Mouse (Mus musculus) embryo, embryonic 10.5 days (tissue): ENCODE data around the gene Smndc1.

Source experiments
- DNase-seq: peaks from one replicate; pipeline ENCODE4 v3.0.0-alpha.2; 2015; ENCODE audit warnings: low spot score

Smndc1 gene

DNA sequence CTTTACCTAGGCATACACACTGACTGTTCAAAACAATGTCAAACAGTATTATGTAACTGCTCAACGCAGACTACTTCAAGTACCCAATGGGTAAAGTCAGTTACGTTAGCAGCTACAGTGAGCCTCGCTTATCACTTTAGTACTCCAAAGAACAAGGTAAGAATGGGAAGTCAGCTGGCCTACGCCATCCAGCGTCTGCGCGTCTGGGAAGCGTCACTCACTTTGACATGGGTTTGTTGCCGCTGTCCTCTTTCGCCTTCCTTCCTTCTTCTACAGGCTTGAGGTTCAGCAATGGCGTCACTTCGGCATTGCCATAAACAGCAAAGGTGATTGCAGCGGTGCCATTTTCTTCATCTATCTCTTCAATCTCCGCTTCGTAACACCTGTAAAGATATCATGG, 7.0 kb downstream of the Smndc1 start:
- DNase-seq = no peak

DNA sequence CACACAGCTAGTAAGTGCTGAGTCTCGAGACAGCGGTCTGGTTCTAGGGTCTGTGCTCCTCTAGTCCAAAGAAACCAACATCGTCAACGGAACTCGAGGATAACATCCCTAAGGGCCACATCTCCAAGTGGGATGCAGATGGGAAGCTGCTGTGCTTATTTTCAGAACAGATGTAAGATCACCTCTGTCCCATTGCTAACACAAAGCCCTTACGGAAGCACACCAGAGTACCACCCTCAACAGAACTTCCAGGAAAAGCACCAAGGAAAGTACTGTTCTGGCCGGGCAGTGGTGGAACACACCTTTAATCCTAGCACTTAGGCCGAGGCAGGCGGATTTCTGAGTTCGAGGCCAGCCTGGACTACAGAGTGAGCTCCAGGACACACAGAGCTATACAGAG, 12.0 kb downstream of the Smndc1 start:
- DNase-seq = no peak

DNA sequence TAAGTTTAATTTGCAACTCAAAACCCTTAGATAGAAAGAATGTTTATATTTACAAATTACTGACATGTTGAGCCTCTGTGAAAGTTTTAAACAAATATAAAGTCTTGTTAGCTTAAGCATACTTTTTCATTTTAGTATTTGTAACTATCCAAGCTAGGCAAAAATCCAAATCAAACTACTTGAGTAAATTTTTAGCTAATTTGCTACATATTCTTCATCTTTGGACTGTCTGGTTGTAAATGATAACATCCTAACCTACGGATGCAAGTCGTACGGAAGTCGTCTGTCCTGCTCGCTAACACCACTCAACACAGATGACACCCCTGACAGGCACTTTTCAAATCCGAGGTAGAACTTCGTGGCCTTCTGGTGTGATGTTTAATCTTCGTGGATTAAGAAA, 12.7 kb downstream of the Smndc1 start:
- DNase-seq = no peak

DNA sequence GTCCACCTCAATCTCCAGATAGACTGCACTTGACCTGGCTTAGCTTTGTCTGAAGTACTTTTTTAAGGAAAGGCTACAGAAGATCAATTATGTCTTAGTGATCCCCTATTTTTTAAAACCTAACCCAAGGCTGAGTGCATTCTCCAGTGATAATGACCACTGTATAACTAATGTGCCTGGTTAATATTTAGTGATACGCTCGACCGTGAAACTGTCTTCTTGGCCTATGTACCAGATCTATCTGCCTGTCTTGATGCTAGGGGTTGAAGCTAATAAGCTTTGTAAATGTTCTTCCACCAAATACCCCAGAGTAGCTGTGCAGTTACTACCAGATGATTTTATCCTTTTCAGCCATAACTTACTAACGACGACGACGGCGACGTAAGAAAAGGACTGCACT, 14.6 kb downstream of the Smndc1 start:
- DNase-seq = no peak

DNA sequence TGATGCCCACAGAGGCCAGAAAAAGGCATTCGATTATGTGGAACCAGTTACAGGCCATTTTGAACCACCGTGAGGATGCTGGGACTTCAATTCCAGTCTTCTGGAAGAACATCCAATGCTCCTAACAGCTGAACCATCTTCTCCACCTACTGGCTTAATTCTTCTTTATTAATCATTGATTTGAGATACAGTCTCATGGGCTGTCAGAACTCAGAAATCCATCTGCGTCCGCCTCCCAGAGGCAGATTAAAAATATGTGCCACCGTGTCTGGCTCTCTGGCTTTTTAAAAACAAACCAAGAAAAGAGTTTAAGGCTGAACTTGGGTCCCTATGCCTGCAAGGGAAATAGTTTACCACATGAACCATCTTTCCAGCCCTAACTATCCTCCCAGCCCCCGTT, 15.1 kb downstream of the Smndc1 start:
- DNase-seq = no peak

DNA sequence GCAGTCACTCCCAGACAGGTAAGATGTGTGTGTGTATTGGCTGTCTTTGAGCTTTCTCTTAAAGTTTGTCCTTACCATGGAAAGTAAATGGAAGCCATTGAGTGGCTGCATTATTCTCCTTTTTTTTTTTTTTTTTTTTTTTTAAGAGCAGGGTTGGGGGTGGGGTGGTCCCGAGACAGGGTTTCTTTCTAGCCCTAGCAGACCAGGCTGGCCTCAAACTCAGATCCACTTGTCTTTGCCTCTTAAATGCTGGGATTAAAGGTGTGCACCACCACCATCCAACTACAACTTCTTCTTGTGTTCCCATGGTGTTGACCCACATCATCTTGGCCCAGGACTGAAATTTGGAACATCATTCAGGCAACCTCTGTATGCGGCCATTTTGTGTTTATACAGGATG, 16.8 kb downstream of the Smndc1 start:
- no peak for DNase-seq

DNA sequence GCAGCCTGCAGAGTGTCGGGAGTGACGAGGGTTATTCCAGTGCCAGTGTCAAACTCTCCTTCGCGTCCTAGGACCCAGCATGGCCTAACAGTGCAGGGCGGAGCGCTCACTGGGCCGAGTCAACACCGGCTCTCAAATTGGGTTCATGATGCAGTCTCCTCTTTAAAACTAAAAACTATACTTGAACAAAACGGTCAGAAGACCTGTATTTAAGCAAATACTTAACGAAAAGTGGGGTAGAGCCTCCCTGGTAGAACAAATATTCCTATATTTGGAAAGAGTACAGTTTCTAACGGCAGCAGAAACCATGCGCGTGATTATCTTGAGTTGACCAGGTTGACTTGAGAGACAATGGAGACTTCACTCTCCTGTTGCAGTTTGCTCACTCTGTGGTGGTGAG, 18.7 kb downstream of the Smndc1 start, which contains the start of gene Gm10197:
Gene Gm10197, minus strand, starts transcription at position 101 of the 400 bp plus-strand sequence.
- no peak for DNase-seq

DNA sequence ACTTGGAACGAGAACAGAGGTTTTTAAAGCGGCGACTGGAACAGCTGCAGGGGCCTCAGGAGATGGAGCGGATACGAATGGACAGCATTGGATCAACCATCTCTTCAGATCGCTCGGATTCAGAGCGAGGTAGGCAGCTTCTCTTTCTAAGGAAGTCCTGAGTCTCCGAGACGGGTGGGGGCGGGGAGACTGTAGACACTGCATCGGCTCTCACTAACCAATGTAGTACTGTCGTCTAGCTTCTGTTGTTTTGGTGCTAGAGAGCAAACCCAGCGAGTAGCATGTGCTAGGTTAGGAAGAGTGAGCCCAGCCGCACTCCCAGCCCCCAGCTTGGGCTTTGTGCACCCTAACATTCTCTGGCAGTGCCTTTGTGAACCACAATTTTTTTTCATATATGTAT, 20.1 kb downstream of the Smndc1 start:
- no peak for DNase-seq

DNA sequence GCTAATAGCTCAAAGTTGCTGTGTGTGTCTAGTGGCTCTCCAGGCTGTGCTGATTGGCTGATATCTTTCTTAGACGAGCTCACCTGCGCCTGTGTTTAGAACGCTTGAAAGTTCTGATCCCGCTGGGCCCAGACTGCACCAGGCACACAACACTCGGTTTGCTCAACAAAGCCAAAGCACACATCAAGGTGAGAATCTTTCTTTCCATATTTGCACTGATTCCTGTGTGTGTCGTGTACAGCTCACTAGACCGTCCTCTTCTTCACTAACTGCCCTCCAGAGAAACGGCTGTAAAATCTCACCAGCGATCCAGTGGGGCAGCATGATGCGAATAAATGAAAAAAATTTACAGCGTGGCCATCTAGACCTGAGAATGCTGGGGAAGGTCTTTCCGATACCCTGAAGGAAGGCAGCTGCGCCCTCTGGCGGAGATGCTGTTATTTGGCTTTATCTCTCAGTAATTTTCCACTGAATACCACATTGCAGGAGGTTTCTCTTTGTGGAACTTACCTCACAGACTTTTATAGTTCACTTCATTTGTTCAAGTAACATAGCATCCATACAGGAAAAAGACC, 20.8 kb downstream of the Smndc1 start:
- DNase-seq = peak; percentile 90

DNA sequence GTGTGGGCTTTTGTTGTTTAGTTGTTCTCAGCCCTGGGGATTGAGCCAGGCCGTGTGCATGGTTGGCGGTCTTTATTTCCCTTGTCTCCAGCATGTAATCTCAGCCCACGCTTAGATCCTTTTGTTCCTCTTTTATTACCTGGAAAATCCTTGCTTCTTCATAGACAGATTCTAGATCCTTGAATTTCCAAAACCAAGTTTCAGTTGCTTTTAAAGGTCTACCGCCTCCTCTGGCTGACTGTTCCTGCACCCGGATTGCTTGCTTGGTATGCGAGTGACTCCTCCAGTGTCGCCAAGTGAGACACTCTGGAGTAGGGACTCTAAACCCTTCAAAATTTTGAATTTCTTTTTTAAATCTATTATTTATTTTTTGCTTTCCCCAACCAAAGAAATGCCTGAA, 23.5 kb downstream of the Smndc1 start:
- DNase-seq = no peak

DNA sequence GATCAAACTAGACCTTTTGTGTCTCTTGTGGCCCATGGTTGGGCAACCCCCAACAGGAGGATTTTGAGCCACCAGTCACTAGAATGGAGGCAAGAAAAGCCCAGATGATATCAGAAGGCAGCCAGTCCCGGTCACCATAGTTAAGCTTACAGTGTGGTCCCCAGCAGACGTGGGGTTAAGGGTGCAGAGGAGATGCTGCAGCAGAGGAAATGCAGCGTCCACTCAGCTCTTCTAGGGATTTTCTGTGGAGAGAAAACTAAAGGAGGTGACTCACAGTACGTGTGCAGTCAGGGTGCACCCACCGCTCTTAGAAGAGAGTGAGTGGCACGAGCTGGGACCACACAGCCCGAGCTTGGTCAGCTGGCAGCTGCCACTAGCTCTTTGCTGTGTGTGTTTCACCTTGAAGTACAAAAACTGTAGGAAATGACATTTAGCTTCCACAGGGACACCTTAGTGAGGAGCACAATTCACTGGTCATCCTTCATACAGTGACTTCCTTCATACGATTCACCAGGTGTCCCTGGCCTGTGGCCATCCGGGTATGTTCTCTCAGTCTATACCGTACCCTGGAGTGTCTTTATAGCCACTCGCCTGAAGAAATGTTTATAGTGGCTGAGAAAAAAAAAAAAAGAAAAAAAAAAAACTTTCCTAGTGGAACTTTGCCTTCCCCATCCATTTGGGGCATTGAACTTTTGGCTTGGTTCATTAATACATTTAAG, 24.2 kb downstream of the Smndc1 start:
- DNase-seq = no peak

DNA sequence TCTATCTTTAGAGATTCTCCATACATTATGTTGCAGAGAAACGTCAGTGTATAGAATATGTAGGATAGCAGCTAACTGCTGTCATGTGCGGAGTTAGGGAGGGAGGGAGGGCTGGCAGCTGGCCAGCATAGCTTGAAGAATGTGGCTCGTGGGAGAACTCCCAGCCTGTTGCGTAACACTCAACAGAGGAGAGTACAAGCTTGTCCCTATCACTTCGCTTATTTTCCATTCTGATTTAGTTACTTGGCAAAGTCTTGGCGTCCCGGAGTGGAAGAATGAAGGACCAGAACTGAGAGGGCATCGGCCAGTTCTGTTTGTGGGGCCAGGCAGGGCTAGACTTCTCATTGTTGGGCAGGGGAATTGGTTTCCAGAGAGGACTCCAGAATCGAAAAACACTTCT, 25.4 kb downstream of the Smndc1 start:
- peak; percentile 30 for DNase-seq

DNA sequence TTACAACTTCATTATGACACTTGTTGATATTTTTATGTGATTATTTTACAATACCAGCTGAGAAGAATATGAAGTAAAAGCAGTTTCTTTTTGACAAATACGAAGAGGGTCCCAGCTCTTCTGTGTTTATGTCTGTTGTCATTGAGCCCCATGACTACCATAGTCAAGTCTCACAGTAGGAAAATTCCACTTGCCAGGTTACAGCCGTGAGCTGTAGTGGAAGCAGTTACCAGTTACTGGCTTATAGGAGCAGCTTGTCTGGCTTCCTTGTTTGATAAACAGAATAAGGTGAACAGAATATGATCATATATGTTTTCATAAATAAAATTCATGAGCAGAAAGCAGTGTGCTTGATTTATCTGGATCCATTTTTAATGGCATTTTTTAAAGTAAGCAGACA, 25.8 kb downstream of the Smndc1 start:
- DNase-seq = no peak

DNA sequence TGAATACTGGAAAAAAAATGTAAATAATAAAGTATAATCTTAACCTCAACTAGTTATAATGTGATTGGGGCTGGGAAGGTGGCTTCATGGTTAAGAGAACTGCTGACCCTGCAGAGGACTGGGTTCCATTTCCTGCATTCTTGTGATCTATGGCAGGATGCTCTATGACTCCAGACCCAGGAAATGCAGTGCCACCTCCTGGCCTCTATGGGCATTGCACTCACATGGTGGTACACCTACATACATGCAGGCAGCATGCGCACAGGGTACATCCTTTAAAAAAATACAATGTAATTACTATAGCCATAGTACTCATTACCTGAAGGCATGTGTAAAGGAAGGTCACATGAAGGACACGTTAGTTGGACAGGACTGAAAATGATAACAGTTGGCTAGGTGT, 27.4 kb downstream of the Smndc1 start:
- DNase-seq = peak; percentile 50

DNA sequence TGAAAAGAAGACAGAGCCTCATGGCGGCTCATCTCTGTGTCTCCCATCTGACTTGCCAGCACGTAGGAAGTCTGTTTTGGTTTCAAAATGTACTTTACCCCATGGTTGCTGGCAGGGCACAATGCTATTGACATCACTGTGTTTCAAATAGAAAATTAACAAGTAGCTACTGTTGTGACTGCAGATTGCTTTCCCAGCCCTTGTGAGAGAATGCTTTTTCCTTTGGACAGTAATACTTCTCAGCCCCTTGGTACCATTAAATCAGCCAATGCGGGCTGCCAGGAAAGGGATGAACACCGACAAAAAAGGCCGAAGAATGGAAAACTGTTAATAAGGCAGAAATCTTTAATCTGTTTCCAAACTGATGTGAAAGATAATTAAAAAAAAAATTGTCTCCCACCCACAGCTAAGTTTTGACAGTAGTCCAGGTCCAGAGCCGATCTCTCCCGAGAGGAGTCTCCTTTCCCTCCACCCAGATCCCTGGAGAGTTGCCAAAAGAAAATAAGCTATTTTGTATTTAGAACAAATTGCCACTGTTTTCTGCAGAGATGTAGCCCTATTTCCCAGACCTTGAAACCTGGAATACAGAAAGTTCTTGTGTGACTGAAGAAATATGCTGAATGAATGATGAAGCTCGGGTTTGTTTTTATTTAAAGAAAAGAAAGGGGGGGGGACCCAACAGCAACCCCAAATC, 30.0 kb downstream of the Smndc1 start:
- no peak for DNase-seq

DNA sequence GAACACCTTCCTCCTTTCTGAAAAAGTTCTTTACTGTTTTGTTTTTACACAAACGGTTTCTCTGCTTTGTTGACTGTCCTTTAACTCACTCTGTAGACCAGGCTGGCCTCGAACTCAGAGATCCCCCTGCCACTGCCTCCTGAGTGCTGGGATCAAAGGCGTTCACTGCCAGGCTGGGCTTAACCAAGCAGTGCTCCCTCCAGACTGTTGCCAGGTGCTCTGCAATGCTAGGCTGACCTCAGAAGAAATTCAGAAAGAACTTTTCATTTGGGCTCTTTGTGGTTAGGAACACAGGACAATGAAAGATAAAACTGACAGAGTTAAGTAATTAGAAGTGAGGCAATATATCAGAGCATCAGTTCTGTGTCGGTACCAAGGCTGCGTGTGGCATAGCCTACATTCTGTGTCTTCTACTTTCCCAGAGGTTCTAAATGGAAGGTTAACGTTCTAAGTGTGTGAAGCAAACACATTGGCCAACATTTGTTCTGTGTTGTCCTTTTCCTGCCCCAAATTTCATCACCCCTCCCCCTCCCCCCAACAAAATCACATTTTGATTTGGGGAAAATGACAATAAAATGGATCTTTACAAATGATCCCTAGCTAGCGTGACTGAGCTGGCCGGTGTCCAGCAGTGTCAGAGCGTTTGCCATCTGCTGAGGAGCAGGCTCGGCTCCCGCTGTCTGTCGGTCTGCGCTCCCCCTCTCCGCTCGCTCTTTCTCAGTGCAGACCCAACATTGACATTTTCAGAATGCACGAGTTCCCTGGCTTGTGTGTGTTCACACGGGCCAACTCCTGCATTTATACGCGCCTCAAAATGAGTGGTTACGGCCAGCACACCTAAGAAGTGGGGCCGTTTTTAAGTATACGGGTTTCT, 31.0 kb downstream of the Smndc1 start:
- no peak for DNase-seq

DNA sequence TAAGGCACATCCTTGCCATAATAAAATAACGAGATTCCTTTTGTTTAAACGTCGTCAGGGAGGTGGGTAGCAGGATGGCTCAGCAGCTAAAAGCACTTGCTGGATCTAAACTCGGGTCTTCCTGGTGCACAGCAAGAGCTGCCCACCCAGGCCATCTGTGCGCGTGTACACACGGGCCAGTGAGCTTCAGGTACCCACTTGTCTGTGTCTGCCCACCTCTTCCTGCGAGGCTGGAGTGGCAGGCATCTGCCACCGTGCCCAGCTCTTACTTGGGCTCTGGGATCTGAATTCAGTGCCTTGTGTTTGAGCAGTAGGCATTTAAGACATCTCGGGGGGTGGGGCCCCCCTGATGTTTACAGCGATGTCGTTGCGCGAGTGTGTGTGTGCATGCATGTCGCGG, 35.3 kb downstream of the Smndc1 start:
- DNase-seq = no peak

DNA sequence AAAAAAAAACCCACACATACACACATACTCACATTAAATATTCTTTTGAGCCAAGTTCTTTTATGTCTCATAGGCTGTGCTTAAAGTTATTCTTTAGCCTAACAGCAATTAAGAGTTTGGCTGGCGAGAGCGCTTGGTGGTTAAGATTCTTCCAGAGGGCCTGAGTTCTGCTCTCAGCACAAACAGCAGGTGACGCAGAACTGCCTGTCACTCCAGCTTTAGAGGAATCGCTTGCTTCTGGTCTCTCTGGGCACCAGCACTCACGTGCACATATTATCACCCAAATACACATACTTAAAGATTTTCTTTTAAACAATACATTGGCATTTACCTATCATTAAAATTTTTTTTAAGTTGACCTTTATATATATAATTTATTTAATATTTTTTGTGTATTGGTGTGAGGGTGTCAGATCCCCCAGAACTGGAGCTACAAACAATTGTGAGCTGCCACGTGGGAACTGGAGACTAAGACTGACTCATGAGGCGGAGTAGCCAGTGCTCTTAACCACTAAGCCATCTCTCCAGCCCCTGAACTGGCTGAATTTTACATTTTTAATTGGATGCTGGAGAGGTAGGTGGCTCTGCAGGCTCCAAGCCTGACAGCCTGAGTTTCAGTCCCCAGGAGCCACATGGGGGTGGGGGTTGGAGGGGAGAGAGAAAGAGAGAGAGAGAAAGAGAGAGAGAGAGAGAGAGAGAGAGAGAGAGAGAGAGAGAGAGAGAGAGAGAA, 35.9 kb downstream of the Smndc1 start:
- no peak for DNase-seq

DNA sequence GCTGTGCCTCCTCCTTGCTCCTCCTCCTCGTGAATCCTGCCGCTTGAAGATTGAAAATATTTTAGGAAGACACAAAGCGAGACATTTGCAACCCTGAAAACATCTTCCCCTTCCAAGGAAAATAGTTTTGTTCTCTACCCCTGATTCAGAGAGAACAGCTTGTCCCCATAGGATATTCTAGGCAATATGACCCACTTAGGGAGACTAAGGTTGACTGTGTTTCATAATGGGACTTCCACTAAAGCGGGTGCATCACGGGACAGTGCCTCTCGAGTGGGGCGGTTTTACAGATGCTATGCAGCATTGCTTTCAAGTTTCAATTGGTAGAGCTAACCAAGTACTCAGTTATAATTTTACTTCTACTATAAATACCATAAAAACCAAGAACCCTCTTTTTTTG, 36.5 kb downstream of the Smndc1 start:
- no peak for DNase-seq

DNA sequence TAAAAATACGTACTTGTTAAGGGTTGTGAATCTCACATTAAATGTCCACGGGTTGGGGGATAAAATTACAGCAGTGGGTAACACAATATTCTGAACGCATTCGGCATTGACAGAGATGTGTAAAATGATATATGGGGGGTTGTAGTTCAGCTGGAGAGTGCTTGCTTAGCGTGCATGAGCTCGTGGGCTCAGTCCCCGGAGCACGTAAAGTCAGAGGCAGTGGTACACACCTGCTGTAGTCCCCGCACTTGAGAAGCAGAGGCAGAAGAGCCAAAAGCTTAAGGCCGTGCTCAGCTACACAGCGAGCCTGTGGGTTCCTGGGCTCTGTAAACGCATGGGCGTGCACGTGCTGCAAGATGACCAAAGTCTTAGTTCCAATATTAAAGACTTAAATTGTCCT, 44.6 kb downstream of the Smndc1 start:
- DNase-seq = no peak

DNA sequence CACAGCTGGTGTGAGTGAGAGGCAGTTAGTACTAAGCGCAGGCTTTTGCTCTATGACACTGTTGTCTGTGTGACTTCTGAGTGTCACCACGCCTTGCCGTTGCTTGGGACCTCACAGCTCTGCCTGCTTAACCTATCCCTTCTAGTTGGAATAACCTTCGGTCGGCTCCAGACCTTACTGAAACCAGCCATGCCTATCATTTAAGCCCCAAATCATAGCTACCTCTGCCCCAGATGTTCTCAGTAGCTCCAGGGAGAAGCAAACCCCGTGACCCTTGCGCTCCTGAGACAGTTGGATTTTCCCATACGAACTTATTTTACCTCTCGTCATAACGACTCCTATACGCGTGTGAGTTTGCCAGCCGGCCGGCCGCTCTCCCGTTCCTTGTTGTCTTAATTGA, 46.3 kb downstream of the Smndc1 start:
- no peak for DNase-seq
